Mouse (Mus musculus): ENCODE measurements around the gene Gm42906.

Gene Gm42906

DNA sequence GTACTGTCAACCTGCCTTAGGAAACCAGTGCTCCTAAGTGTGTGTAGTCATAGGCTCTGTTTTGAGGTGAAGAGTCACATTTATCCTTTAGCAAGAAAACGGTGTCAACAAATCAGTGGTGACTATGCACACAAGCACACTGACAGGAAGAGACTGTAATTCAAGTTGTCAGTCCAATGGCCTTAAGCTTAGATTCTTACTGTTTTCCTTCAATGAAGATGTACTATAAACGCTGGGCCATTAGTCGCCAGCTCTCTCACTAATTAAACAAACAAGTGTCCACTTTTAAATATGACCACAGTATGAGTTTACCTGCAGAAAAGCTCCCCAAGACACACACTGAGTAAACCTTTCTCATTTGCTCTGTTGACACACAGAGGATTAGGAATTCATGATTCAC is 238.6 kb downstream of the Gm42906 start:
- no peak for DNase-seq (ENCODE audit: low spot score)

DNA sequence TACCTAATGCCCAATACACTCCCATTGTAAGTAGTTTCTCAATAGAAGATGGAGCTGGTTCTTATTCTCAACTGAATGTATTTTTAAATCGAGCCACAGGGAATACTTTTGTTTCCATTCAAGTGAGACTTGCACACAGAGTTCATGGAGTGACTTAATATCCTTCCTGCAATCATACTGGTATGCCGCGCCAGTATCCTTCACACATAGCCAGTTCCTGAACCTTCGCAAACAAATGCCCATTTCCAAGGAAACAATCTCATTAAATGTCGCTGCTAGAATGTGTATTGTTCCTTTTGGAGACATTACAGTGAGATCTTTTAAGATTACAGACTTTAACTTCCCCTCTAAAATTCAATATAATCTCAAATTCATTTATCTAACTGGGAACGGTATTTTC is 239.3 kb downstream of the Gm42906 start:
- no peak for DNase-seq (ENCODE audit: low spot score)

DNA sequence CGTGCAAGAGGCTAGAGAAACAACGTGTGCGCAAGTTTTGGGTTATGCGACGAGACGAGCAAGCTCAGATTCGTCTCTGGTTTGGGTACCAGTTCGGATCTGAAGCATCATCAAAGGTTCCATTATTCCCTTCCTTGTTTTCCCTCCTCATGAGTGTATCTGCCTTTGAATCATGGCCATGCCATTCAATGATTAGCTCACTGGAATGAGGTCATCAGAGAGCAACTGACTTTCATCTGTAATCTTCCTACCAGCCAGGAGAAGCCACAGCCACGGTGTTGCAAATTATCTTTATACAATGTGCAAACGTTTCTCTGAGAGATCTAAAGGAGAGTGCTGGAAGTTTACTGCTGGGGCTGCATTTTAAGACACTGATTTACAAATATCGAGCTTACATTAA is 240.6 kb downstream of the Gm42906 start:
- DNase-seq (ENCODE audit: low spot score): no peak

DNA sequence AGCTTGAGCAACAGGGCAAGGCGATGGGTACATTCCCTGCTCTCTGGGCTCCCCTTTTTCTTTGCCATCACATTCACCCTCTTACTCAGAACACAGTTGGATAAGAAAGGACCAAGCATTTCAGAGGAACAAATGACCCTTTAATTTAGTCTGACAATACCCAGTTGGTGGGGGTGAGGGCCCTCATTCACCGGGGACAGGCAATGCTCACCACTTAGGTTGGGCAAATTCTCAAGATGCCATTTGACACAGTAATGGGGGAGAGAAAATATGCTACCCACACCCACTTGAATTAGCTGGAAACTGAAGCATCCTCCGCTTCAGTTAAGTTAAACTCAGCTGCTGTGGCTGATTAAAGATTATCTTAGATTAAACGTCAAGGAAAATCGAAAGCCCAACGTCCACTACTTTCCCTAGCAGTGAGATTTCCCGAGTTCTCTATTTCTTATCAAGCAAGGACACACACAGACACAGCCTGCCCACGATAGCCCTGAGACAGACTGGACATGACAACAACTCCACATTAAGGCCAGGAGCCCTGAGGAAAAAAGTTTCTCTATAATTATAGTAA is 242.6 kb downstream of the Gm42906 start:
- no peak for DNase-seq (ENCODE audit: low spot score)

DNA sequence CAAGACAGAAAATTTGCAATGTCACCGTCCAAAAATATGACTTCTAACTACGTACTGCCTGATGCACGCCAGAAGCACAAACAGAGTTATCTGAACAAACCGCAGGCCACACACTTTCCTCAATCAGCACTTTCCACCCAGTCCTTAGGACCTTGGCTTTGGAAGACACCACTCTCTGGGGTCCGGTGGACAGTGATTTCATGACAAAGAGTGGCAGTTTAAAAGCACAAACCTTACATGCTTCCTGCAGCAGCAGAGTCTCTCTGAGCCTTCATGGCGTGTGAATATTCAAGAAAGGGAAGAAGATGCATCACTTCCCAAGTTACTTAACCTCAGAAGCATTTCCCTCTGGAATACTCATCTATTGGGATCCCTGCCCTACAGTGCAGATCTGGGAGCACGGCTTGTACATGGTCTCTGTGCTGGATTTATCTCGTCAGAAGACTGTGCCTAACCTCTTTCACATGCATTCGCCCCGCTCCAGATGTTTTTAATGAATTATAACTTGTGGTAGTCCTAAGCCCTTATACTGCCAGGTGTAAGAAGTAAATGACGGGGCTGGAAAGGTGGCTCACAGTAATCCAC is 244.2 kb downstream of the Gm42906 start:
- DNase-seq (ENCODE audit: low spot score): no peak

DNA sequence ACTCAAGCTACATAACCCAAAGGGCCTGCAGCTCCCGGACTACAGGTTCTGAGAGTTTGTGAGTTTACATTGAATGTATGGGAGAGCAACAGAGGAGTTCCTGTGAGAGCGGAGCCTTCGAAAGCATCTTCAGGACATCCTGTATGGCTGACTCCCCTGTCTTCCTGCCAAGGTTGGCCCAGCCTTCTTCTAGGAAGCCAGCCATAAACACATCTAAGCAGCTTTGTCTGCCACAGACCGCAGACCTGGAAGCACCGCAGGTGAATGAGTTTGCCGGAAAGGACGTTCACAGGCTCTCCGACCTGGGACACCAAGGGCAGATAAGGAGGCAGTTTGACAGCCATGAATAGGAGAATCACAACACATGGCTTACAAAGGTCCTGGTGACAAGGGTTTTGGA is 246.7 kb downstream of the Gm42906 start:
- DNase-seq (ENCODE audit: low spot score): no peak

DNA sequence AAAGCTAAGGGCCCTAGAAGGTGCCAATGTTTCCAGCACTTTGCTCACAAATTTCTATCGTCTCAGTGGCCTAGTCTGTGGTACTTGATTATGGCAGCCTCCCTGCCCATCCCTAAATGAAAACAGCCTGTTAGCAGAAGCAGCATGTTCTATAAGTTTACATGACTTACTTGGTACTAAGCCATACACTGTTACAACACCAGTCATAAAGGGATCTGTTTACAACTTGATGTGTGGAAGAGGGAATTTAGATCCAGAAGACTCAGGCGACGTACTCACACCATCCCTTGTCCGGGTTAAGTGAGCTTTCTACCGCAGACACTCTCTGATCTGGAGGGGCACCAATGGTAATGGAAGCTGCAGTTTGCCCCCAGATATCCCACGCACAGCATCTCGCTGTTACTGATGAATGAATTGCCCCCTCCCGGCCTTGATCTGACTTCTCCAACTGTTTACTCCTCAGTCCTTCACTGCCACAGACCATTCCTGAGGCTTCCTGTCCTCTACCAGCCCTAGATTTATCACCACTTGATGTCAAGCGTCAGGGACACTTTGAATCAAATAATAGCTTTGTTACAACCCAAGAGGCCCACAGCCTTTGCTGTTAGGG is 247.7 kb downstream of the Gm42906 start:
- no peak for DNase-seq (ENCODE audit: low spot score)

DNA sequence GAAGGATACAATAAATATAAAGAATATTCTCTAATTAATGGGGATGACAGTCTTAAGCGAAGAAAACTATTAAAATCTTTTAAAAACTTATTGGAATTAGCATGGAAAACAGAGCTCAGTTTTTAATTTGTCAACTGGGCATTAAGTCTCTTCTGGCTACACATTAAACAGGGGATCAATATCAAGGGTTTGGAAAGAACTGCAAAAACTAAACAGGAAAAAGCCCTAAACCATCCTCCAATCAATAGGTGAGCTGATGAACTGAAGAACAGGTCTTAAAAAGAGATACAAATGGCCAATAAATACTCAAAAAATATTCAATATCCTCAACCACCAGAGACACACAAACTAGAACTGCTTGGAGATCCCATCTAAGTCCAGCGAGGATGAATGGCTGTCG is 250.8 kb downstream of the Gm42906 start:
- DNase-seq (ENCODE audit: low spot score): no peak

DNA sequence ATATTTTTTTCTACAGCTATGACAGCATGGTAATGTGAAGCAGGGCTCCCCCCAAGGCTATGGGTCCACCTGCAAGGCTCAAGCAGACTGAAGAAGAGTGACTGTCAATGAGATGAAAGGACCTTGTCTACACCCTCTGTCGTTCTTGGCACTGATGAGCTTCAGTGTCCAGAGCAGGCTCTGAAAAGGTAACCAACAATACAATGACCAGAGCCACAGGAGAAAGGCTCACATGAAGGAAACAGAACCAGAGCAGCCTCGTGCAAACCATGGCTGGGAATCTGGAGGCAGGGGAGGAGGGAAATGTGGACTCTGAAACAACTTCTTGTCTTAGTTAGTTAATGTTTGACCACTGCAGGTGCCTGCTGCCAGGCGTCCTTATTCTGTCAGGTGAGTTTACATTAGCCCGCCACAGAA is 252.1 kb downstream of the Gm42906 start:
- DNase-seq (ENCODE audit: low spot score): no peak

DNA sequence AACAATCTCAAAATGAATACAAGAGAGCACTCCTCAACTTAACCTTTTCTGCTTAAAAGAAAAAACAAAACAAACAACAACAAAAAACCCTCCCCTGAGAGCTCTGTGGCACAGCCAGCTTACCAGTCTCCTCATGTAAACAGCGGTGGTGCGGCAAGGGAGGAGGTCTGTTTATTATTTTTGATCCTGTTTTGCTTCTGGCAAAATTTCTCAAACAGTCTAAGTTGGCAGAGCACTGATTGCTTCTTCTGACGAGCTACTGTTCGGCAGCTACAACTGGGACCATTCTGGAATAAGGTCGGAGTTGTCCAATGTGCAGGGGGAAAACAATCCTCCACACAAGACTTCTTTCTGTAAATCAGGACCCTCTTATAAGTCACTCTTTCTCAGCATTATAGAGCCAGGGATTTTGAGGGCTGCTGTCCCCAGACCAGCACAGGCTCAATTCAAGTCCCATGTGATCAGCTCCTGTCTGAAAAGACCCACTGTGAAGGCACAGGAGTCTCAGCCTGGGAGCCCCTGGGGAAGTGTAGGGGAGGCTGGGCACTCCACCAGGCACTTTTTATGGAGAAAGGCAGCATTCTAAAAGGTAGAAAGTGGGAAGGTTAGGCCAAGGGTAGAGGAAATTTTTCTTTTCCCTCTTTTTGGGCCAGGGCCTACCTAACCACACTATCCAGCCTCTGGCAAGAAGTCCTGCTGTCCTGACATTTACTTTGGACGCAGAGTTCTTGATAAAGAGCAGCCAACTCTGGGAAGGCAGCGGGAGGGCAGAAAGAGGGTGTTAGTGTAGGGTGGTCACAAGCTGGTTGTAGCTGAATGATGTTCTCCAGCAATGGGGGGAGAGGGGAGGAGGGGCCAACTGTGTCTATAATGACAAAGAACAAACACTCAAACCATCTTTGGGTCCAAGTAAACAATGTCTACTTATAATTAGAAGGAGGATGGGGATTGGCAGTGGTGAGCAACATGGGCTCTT is 253.2 kb downstream of the Gm42906 start:
- DNase-seq (ENCODE audit: low spot score): no peak

DNA sequence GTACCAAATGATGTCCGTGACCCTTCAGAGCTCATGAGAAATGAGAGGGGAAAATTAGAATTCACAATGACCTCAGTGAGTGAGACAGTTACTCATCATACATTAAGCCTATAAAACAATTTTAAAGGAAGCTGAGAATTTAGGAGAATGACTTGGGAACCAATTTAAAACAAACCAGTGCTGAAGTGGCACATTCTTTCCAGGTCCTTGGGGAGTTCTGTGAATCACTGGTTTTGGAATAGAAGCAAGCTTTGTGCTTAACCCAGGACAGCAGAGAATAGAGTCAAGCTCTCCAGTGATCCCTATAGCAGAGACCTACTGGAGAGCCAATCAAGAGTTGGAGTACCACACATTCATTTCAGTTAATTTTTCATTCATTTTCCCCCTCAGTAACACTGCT is 254.2 kb downstream of the Gm42906 start:
- DNase-seq (ENCODE audit: low spot score): no peak

DNA sequence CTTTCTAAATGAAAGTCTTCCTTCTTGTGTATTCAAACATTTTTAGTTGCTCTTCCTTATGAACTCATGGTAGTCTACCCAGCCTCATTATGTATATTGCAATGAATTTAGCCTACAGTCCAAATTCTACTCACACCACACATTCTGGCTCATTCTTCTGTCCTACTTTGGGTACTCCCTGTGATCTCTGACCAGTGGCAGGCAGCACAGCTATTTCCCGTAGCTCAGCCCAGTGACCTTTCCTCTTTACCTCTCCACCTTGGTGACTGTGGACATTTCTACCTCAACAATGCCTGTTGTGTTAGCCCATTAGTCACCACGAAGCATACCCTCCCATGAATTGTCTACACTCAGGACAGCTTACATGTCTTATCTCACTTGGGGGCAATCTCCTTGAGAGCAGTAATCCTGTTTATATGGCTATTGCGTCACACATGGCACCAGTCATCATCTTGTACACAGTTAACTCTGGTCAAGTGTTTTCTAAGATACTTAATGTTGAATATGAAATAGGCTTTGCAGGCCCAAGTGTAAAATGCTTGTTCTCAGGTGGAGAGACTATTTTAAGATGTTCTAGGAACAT is 257.7 kb downstream of the Gm42906 start:
- no peak for DNase-seq (ENCODE audit: low spot score)

DNA sequence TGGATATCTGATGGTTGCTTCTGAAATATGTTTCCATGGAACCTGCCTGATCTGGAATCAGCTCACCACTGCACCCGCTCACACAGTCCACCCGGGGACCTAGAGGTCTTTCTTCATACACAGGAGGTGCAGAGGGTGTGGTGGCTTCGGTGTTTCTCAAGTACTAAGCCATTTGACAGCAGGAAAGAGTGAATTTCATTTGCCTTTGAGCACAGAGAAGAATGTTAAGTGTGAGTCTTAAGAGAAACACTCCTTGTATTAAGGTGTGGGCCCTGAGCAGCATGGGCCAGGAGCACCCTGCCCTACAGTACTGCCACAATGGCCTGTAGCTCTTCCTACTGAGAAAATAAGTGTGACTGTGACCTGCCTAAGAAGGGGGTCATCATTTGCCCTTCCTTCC is 259.8 kb downstream of the Gm42906 start:
- no peak for DNase-seq (ENCODE audit: low spot score)

DNA sequence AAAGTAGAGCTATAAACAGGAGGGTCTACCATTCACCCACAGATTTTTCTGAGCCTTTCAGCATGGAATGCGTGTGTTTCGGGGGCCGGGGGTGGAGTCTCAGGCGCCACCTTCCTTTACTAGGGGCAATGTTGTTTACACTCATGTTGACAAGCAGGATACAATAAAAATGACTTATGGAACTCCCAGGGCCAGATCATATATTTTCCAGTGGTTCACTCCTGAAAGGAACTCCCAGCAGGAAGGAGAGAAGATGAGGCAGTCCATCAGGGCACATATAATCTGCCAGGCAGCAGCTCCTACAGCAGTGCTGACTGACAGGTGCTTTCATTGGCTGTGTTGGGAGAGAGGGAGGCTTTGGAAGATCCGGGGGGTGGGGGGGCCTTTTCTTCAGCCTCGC is 260.3 kb downstream of the Gm42906 start:
- no peak for DNase-seq (ENCODE audit: low spot score)

DNA sequence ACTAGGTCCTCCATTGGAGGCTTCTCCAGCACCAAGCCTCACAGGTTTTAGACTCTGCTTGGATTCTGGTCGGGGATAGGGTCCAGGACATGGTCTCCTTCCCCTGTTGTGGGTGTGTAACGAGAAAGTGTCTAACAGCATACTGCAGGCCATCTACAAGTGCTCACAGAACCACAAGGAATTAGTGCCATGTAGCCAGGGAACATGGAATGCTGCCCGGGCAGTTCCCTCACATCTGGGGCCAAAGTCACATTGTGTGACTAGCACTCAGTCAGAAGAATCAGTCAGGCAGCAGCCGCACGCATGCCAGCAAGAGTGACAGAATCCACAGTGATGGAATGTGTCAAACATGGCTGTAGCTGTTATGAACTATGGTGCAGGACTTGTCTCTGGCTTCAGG is 261.7 kb downstream of the Gm42906 start:
- DNase-seq (ENCODE audit: low spot score): no peak

DNA sequence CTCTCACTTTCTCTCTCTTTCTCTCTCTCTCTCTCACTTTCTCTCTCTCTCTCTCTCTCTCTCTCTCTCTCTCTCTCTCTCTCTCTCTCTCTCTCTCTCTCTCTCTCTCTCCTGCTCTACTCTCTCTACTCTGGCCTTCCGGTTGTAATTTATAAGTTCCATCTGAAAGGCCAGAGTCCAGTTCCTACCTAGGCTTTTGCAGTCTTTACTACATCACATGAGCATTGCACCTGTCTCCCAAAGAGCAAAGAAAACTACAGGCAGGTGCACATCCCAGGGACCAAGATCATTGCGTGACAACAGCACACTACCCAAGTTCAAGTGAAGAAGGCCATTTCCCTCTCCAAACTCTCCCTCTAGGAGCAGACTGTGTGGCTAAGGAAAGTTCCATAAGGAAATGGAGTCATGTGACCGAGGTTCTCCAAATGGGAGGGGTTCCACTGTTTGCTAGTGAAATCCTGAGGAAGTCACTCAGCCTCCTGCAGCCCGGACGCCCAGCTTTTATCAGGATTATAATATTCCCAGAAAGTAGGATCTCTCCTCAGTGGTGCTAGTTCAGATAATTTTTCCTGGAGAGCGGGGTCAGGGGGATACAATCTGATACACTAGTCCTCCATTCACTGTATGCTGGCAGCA is 262.5 kb downstream of the Gm42906 start:
- DNase-seq (ENCODE audit: low spot score): no peak

DNA sequence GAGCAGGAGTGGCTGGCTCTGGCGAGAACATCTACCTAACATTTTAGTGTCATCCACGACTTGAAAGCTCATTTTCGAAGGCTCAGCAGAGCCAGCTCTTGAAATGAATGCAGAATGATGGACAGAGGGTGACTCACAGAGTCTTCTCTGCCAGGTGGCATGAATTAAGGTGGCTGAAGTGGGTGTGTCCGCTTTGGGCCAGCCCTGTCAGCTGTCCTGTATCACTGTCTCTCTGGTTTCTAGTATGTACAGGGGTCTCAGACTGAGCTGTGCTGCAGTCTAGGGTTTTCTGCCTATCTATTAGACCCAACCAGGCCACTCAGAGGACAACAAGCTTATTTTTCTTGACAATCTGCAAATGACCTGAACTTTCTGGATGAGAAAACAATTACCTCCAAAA is 263.1 kb downstream of the Gm42906 start:
- DNase-seq (ENCODE audit: low spot score): no peak

DNA sequence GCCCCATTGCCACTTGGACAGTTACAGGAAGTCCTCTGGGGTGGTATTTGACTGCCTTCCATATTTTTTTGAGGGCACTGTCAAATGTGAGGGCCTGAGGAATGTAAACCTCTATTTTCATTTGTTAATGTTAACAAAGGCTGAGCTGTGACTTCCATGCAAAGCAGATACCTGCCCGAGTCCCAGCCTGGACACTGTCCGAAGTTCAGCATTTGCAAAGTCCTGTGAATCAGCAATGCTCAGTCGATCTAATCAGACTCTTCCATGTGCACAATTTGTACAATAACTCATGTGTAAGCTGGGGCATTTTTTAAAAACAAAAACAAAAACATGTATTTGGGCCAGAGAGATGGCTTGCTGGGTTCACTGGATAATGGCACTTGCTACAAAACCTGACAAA is 265.3 kb downstream of the Gm42906 start:
- no peak for DNase-seq (ENCODE audit: low spot score)

DNA sequence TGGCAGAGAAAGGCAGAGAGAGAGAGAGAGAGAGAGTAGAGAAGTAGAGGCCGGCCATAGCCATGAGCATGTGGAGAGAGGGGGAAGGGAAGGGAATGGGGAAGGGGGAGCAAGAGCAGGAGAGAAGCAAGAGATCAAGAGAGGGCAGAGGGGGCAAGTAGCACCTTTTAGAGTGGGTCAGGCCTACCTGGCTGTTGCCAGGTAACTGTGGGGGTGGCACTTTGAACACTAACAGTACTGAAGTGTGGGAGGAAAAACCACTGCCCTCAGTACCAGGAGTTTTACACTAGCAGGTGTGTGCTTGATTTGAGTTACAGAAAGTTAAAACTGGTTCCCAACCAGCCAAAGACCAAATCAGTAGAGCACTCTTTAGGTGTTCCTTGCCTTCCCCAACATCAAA is 272.7 kb downstream of the Gm42906 start:
- DNase-seq (ENCODE audit: low spot score): no peak

DNA sequence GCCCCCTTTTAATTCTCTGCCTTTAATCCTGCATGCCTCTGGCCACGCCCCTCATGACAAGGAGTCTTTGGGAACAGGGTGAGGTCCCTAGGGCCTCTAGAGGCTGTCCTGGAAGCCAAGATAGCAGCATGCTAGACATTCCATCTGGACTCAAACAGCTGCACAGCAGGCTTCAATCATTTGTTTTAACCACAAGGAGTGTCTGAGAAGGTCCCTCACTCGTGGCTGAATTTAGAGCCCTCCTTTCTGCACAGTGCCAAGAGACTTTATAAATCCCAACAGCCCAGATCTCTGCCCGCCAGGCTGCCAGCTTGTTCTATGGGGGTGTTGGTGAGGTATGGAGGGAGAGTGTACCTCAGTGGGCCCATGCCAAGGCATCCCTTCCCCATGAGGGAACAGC is 273.2 kb downstream of the Gm42906 start:
- DNase-seq (ENCODE audit: low spot score): no peak

DNA sequence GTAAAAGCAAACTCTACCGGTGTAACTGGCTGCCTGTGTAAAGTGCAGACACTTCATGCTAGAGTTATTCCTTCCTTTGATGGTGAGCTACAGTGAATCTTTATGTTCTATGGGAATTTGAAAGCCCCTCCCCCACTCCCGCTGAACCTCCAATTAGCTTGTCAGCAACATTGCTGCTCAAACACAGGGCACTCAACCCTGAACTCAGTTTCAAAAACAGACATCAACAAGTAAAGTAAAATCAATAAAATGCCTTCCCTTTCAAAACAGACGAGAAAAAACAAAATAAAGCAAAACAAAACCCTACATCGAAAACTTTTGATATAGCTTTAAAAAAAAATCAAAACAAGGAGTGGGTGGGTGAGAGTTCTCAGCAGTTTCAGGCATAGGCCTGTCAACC is 273.9 kb downstream of the Gm42906 start:
- no peak for DNase-seq (ENCODE audit: low spot score)

DNA sequence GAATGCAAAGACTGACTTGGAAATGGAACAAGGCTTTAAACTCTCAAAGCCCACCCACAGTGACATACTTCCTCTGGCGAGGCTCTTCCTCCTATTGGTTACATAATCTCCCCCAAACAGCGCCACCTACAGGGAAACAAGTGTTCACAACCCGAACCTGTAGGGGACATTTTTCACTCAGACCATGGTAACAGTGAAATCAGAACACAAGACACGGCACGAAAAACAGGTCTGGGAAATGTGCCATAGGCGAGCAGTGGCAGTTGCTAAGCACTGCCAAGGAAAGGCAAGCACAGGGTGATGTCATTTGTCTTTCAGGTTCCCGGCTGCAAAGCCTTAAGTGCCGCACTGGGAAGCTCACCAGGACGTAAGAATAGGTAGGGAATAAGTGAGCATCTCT is 276.4 kb downstream of the Gm42906 start:
- no peak for DNase-seq (ENCODE audit: low spot score)
